Mouse (Mus musculus): ENCODE data around the gene Kcnk6.

The Kcnk6 gene

DNA sequence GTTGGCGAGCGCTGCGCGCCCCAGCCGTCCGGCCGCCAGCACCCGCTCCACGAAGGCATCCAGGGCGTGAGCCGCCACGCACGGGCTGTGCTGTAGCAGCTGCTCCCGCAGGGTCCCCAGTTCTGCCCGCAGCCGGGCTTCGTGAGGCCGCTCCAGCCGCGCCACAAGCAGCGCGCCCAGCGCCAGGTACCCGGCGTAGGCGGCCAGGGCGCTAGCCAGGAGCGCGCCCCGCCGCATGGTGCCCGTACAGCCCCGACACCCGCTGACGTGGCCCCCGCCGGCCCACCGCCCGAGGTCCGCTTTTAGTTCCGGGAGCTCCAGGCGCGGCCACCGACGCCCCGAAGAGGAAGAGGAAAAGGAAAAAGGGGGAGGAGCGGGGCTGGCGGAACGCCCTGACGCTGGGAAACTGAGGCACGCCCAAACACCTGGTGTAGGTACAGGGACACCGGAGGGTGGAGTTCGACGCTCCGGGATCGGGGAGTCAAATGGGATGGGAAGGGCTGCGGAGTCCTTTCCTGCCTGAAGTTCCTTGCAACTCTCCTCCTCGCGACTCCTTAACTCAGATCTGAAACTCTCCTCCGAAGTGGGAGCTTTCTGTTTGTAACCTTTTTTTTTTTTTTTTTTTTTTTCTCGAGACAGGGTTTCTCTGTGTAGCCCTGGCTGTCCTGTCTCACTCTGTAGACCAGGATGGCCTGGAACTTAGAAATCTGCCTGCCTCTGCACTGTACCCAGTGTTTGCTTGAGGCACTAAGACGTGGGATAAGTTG lies at the start of gene Kcnk6:
Gene Kcnk6 (minus strand): TSS at position 269 of the 767 bp plus-strand sequence.
- DNase-seq (ENCODE audit: low spot score in 2 of 2), result peak in 1 of 2 experiments; percentile 40

DNA sequence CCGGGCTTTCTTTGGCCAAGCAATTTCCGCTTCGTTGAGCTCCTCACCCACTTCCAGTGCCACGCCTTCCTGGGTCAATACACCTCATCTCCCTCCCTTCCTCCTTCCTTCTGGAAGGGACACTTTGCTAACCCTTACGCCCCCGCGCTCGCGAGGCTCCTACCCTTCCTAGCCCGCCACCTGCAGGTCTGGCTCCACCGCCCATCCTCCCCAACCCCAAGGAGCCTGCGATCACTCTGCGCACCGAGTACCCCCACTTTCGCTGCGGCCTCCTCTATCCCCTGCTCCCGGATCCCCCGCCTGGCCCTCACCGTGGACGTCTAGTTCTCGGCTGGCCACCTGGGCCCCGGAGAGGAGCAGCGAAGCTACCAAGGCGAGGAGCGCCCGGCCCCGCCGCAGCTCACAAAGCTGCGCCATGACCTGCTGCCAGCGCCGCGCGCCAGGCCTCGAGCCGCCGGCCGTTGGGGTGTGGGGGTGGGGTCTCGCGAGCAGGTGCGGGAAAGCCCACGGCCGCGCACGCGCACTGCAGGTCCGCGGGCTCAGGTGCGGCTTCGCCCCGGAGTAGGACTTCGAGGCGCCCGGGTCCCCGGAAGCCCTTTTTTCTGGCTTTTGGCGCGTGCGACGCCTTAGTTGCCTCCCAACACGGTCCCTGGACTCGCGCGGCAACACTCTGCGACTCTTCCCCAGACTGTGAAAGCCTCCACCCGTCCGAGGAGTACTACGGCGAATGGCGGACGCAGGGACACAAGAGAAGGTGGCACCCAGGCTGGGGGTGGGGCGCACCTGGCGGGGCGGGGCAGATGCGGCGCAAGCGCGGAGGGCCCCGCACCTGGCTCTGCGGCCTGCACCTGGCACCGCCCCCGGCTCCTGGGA lies 49.1 kb upstream of the Kcnk6 start, which contains the start of gene Spint2:
Gene Spint2 (minus strand): TSS at position 712 of the 873 bp plus-strand sequence.
- DNase-seq (ENCODE audit: low spot score in 2 of 2), result no peak

DNA sequence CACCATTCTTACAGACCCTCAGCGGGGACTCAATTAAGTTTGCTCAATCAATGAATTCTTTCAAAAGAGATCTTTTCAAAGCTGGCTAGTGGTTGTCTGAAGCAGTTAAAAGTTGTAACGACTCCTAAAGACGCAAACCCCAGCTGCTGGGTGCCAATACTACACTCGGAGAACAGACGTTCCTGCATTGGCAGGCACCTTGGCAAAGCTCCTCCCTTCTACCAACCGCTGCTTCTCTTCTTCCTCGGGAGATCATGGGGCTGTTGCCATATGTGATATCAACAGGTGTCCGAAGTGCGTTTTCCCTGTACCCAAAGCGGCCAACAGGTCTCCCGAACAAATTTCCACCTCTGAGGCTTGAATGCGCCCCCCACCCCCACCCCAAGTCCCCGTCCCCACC lies 48.5 kb upstream of the Kcnk6 start:
- no peak for DNase-seq (ENCODE audit: low spot score in 2 of 2)

- no peak for DNase-seq (ENCODE audit: low spot score in 2 of 2)
These were observed 47.6 kb upstream of the Kcnk6 start for GRCm38 (mm10) chr7:29279924-29280323.

- no peak for DNase-seq (ENCODE audit: low spot score in 2 of 2)
These were observed 46.9 kb upstream of the Kcnk6 start for GRCm38 (mm10) chr7:29279261-29279660.

- no peak for DNase-seq (ENCODE audit: low spot score in 2 of 2)
These were observed 45.2 kb upstream of the Kcnk6 start for GRCm38 (mm10) chr7:29277510-29277909.

DNA sequence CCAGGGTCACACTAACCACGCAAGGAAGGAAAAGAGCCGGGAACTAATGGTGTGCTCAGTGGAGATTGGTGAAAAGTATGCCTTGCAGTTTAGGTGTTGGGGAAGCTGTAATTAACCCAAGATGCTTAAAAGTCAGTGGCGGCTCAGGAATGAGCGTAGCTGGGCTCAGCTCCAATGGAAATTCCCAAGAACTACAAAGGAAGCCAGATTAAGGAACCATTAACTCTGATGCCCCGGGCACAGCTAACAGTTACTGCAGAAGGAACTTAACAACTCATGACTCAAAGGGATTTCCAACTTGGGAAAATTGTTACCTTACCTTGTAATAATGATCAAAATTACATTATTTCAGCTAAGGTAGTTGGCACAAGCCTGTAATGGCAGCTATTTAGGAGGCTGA lies 44.4 kb upstream of the Kcnk6 start:
- no peak for DNase-seq (ENCODE audit: low spot score in 2 of 2)

GRCm38 (mm10) chr7:29271687-29272465 lies 39.6 kb upstream of the Kcnk6 start:
- DNase-seq (ENCODE audit: low spot score in 2 of 2), result peak in 1 of 2 experiments; percentile 63

- no peak for DNase-seq (ENCODE audit: low spot score in 2 of 2)
These were observed 38.1 kb upstream of the Kcnk6 start for GRCm38 (mm10) chr7:29270445-29270844.

DNA sequence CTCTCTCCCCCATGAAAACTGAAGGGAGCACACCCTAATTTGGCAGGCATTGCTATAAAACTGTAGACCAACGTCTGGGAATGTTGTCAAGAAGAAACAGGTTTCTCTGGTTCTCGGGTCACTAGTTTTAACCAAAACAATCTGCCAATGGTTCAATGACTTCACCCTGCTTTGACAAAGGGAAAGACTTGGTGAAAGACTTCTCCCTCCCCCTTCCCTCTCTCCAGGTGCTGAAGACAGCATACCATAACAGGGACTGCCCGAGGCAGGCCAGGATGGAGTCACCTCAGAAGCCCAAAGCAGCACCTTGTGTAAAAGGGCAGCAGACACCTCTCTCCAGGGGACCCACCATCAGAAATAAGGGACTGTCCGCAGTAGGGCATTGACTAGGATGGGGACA lies 34.6 kb upstream of the Kcnk6 start:
- no peak for DNase-seq (ENCODE audit: low spot score in 2 of 2)

- DNase-seq (ENCODE audit: low spot score in 2 of 2), result no peak
These were observed 33.3 kb upstream of the Kcnk6 start for GRCm38 (mm10) chr7:29265636-29266035.

- DNase-seq (ENCODE audit: low spot score in 2 of 2), result no peak
These were observed 31.5 kb upstream of the Kcnk6 start for GRCm38 (mm10) chr7:29263831-29264230.

- no peak for DNase-seq (ENCODE audit: low spot score in 2 of 2)
These were observed 29.8 kb upstream of the Kcnk6 start for GRCm38 (mm10) chr7:29262151-29262550.

- no peak for DNase-seq (ENCODE audit: low spot score in 2 of 2)
These were observed 27.7 kb upstream of the Kcnk6 start for GRCm38 (mm10) chr7:29259781-29260730.

GRCm38 (mm10) chr7:29257368-29257767 lies 25.1 kb upstream of the Kcnk6 start:
- DNase-seq (ENCODE audit: low spot score in 2 of 2), result no peak

GRCm38 (mm10) chr7:29255875-29256274 lies 23.6 kb upstream of the Kcnk6 start:
- no peak for DNase-seq (ENCODE audit: low spot score in 2 of 2)

- DNase-seq (ENCODE audit: low spot score in 2 of 2), result no peak
These were observed 21.5 kb upstream of the Kcnk6 start for GRCm38 (mm10) chr7:29253842-29254241.

- DNase-seq (ENCODE audit: low spot score in 2 of 2), result no peak
These were observed 18.9 kb upstream of the Kcnk6 start for GRCm38 (mm10) chr7:29251166-29251565.

DNA sequence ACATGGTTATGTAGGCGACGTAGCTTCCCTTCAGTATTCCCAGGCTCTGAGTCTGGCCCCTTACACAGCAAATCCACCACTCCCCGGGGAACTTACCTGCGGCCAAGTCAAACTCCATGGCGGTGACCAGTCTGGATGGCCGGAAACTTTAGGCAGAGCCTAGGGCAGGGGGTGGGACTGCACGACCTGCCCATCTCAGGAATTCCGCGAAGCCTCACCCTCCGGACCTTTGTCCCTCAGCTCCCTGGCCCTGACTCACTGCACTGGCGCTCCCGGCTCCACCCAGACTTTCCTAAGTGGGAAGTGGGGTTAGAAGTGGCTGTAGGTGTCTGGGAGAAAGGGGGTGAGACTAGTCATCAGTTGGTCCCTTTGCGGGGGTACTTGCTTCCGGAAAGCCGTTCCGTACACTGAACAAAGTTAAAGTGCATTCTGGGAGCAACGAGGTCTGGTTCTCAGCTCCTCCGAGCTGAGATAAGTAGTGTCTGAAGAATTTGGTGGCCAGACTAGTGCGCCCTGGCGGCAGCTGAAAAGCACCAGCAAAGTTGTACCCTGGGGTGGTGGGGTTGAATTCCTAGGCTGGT lies 16.0 kb upstream of the Kcnk6 start, which contains the start of gene 2200002D01Rik:
Gene 2200002D01Rik (minus strand): TSS at position 206 of the 581 bp plus-strand sequence.
- no peak for DNase-seq (ENCODE audit: low spot score in 2 of 2)

- no peak for DNase-seq (ENCODE audit: low spot score in 2 of 2)
These were observed 15.4 kb upstream of the Kcnk6 start for GRCm38 (mm10) chr7:29247706-29248105.
